Mouse (Mus musculus): Measurements from ENCODE around the gene Rapgef4.

- TF ChIP-seq CTCF (IDR thresholded peaks at IDR 0.05; ENCODE audit: extremely low read depth, insufficient read depth, low read length) = no peak
- no peak for TF ChIP-seq POLR2A (IDR thresholded peaks at IDR 0.05; ENCODE audit: extremely low read depth, insufficient read depth, low read length)
Observed at GRCm38 (mm10) chr2:72029586-72030144, 48.6 kb downstream of the Rapgef4 start.
